Mouse (Mus musculus): ENCODE results near the gene Pgghg. TPM values are rescaled to one million over a fixed set of nuclear protein-coding genes. Genes with fewer than 3 reads are reported as not detected.

Gene Pgghg
- 10 to 100 TPM; 21.4 to 25.2 TPM for total RNA-seq (2023)

DNA sequence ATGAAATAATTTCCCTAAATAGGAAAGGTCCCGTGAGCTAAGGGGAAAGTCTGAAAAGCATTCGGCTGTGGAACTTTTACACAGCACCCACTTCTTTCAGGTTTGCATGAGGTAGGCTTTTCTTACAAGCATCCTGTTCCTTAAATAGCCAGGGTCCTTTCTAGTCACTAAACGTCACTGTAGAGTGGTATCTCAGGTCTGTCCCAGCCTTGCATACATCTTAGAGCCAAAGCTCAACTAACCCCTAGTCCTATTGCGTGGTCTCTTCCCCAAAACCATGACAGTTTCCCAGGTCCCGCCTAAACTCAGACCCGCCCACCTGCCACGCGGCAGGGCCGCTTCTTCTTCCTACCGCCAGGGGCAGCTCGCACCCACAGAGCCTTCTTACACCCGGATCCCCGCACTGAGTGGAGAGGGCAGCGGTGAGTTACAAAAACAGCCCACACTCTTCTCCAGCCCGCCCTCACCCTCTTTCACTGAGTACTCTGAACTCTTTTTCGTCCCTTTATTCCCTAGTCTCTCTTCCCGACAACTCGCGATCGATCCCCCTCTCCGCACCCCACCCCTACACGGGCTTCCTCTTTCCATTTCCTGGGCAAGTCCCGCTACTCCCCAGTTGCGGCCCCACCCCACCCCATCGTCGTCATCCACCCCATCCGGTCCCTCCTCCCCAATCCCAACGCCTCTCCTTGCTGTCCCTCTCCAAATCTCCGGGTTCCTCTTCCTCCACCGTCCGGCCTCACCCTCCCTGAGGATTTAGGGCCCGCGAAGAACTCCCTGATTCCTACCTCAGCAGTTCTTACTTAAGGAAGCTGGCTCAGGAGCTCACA is at the start of gene Pgghg:
Pgghg (plus strand) TSS at position 170 of the 830 bp plus-strand sequence.

GRCm38 (mm10) chr7:140900220-140900619 is 41.0 kb upstream of the Pgghg start, which contains the start of gene Cox8b:
Gene Cox8b, minus strand, starts transcription at chr7:140900446.

DNA sequence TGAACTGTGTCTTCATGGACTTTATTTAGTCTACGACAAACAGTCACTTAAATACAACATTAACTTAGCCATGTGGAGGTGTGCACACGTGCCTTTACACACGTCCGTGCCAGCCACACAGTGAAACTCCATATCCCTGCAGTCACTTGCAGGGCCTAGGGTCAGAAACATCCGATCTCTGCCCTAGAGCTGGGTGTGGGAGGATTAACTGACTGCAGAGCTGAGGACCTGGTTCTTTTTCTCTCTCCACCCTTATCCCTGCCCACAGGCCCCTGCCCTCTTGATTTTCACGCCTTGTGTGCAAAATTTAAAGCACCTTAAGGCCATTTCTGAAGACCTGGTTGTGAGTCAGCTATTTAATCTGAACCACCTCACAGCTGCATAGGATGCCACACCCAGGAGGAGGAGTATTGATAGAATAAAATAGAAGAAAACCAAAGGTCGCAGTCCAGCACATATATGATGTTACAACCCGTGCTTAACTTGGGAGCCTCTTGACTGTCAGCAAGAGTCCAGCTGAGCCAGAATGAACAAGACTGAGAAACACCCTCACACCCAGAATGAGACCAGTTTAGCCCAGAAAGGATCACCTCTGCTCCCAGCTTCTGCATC is 20.7 kb upstream of the Pgghg start, which contains the start of gene Nlrp6:
Nlrp6 (plus strand) TSS at position 485 of the 612 bp plus-strand sequence.

GRCm38 (mm10) chr7:140949824-140950530 is 8.8 kb downstream of the Pgghg start, which contains the start of gene Ifitm5:
Gene Ifitm5, minus strand, starts transcription at chr7:140950291.

GRCm38 (mm10) chr7:140955758-140956555 is 14.8 kb downstream of the Pgghg start, which contains the start of the genes Gm45717 and Ifitm2:
Gene Gm45717, minus strand, starts transcription at chr7:140955937.
Gene Ifitm2, minus strand, starts transcription at chr7:140955987.

GRCm38 (mm10) chr7:140966921-140967320 is 25.7 kb downstream of the Pgghg start, which contains the start of gene Ifitm1:
Gene Ifitm1, plus strand, starts transcription at chr7:140967221.

Other genes with a start within 250 kb of the Pgghg start
- gene Olfr541, start 244.1 kb upstream of the Pgghg start, total RNA-seq (2023) = not detected
- not detected for gene Cyp2e1, start 177.7 kb upstream of the Pgghg start, total RNA-seq (2023)
- not detected for gene Syce1, start 153.5 kb upstream of the Pgghg start, total RNA-seq (2023)
- gene Zfp941, start 119.2 kb upstream of the Pgghg start, total RNA-seq (2023) = under 1 TPM; 0.11 to 0.13 TPM
- not detected for gene Urah, start 106.4 kb upstream of the Pgghg start, total RNA-seq (2023)
- gene Scgb1c1, start 95.8 kb upstream of the Pgghg start, total RNA-seq (2023) = not detected
- not detected for gene Odf3, start 93.6 kb upstream of the Pgghg start, total RNA-seq (2023)
- gene Gm45785, start 85.1 kb upstream of the Pgghg start, total RNA-seq (2023) = not detected
- 100 to 1,000 TPM; 105 to 107 TPM for gene Ric8a, start 84.4 kb upstream of the Pgghg start, total RNA-seq (2023)
- gene Bet1l, start 83.8 kb upstream of the Pgghg start, total RNA-seq (2023) = 10 to 100 TPM; 21.7 to 23.7 TPM
- gene Psmd13, start 59.4 kb upstream of the Pgghg start, total RNA-seq (2023) = 100 to 1,000 TPM; 100 to 112 TPM
- gene Sirt3, start 59.1 kb upstream of the Pgghg start, total RNA-seq (2023) = 10 to 100 TPM in 1 of 2 experiments, 1 to 10 TPM in 1; 9.6 to 13.1 TPM
- not detected for gene Cox8b, start 40.9 kb upstream of the Pgghg start, total RNA-seq (2023)
- gene Nlrp6, start 20.5 kb upstream of the Pgghg start, total RNA-seq (2023) = under 1 TPM; 0.09 to 0.16 TPM
- 1 to 10 TPM; 1.5 to 3.2 TPM for gene Ifitm5, start 8.9 kb downstream of the Pgghg start, total RNA-seq (2023)
- gene Gm45717, start 14.5 kb downstream of the Pgghg start, total RNA-seq (2023) = not detected
- gene Ifitm2, start 14.6 kb downstream of the Pgghg start, total RNA-seq (2023) = 100 to 1,000 TPM; 431 to 529 TPM
- 100 to 1,000 TPM; 290 to 313 TPM for gene Ifitm1, start 25.8 kb downstream of the Pgghg start, total RNA-seq (2023)
- 100 to 1,000 TPM; 439 to 533 TPM for gene Ifitm3, start 69.4 kb downstream of the Pgghg start, total RNA-seq (2023)
- 100 to 1,000 TPM; 869 to 973 TPM for gene Ifitm6, start 76.5 kb downstream of the Pgghg start, total RNA-seq (2023)
- not detected for gene Gm17387, start 87.7 kb downstream of the Pgghg start, total RNA-seq (2023)
- gene B4galnt4, start 119.7 kb downstream of the Pgghg start, total RNA-seq (2023) = 1 to 10 TPM in 1 of 2 experiments, under 1 TPM in 1; 0.67 to 1.2 TPM
- 1 to 10 TPM; 3.6 to 5.5 TPM for gene Pkp3, start 136.8 kb downstream of the Pgghg start, total RNA-seq (2023)
- gene Sigirr, start 159.2 kb downstream of the Pgghg start, total RNA-seq (2023) = 1 to 10 TPM; 6.6 to 7.4 TPM
- gene Ano9, start 176.4 kb downstream of the Pgghg start, total RNA-seq (2023) = not detected
- 10 to 100 TPM in 1 of 2 experiments, 1 to 10 TPM in 1; 7.5 to 14.3 TPM for gene Ptdss2, start 181.0 kb downstream of the Pgghg start, total RNA-seq (2023)
- 100 to 1,000 TPM in 1 of 2 experiments, 10 to 100 TPM in 1; 85.6 to 106 TPM for gene Rnh1, start 231.5 kb downstream of the Pgghg start, total RNA-seq (2023)

All from neutrophil, adult 59 days (primary cell).